Mouse (Mus musculus) heart, adult 2 months (tissue): ENCODE measurements at regions not wholly inside any gene's neighbourhood (a gene's known extent, or its start where the extent isn't known, plus 50 kb on each side); places are given as distances from the start of the nearest gene placed in this dataset.

Experiments
- DNase-seq, 2 experiments: peaks; one replicate each; pipeline ENCODE4 v3.0.0; 2021
- H3K27ac ChIP-seq: fragments of 200-600 bp; 2 replicates; pipeline ENCODE4 v1.8.1; 2022
- H3K27me3 ChIP-seq: fragments of 200-500 bp; 2 replicates; pipeline ENCODE4 v1.6.1; 2012; ENCODE audit warnings: mild to moderate bottlenecking, low read length, inconsistent platforms, mixed read lengths; ENCODE audit not compliant: control insufficient read depth, insufficient read depth
- H3K36me3 ChIP-seq: fragments of 200-500 bp; 2 replicates; pipeline ENCODE4 v1.6.1; 2012; ENCODE audit warnings: low read length, inconsistent platforms; ENCODE audit not compliant: control insufficient read depth, insufficient read depth
- H3K4me1 ChIP-seq: fragments of 200-500 bp; 2 replicates; pipeline ENCODE4 v1.6.1; 2011; ENCODE audit warnings: low read length; ENCODE audit not compliant: control insufficient read depth, insufficient read depth
- H3K4me3 ChIP-seq: fragments of 200-600 bp; 2 replicates; pipeline ENCODE4 v1.8.1; 2022
- H3K79me2 ChIP-seq: fragments of 200-500 bp; replicated peaks from 2 replicates; pipeline ENCODE4 v1.6.1; 2012; ENCODE audit warnings: mild to moderate bottlenecking, inconsistent platforms, low read length, moderate library complexity, mixed read lengths; ENCODE audit not compliant: control insufficient read depth, insufficient read depth
- H3K9ac ChIP-seq: fragments of 200-500 bp; 2 replicates; pipeline ENCODE4 v1.6.1; 2012; ENCODE audit warnings: low read depth, mild to moderate bottlenecking, control low read depth, inconsistent platforms, low read length, mixed read lengths
- CTCF ChIP-seq: fragments of 200-600 bp; IDR thresholded peaks from 2 replicates; pipeline ENCODE4 v1.8.1; 2022; ENCODE audit warnings: antibody characterized with exemption, mild to moderate bottlenecking, moderate library complexity
- EP300 ChIP-seq: fragments of 200-500 bp; IDR thresholded peaks from 2 replicates; pipeline ENCODE4 v1.6.1; 2011; ENCODE audit warnings: low read depth, low read length, control low read depth; ENCODE audit not compliant: insufficient read depth
- POLR2A ChIP-seq: fragments of 200-500 bp; IDR thresholded peaks from 2 replicates; pipeline ENCODE4 v1.6.1; 2011; ENCODE audit warnings: mild to moderate bottlenecking, low read depth, low read length, control low read depth; ENCODE audit not compliant: insufficient read depth
- WGBS: fragments of 180-500 bp; shearing (Covaris S2); methylation state at CpG from one replicate; pipeline ENCODE4 v1.1.7; 2018; 5-methylcytosine and 5-hydroxymethylcytosine counted together
- intact Hi-C: fragments of 180-260 bp; cut with DNase I; formaldehyde crosslinking; loops from one replicate; pipeline ENCODE4 v1.15.1; 2025

DNA sequence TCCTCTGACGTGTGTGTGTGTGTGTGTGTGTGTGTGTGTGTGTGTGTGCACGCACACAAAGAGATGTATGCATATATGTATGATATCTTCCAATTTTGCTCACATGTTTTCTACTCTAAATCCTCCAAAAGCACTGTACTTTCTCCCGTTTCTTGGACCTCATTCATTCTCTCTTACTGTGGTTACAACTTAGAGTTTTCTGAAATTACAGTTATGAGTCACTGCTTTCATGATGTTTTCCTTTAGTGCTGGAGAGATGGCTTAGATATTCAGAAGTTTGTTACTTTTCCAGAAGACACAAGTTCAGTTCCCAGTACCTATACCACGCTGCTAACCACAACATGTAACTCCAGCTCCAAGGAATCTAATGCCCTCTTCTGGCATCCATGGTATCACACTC is 56.5 kb upstream of the Slc35f5 start:
- H3K36me3 ChIP-seq, result no peaks in the 10 kb centered on the region
- H3K27ac ChIP-seq, result no peak overlapping the region
- H3K9ac ChIP-seq, result no peak overlapping the region
- H3K4me1 ChIP-seq, result no peaks in the 10 kb centered on the region
- intact Hi-C loops, result no loop called here
- TF ChIP-seq POLR2A (no peak), EP300 (no peak), CTCF (no peak)
- H3K27me3 ChIP-seq, result no peaks in the 10 kb centered on the region
- no peak overlapping the region for H3K4me3 ChIP-seq
- H3K79me2 ChIP-seq, result no peaks in the 10 kb centered on the region
- WGBS, result 85% methylated on average over 4 of the region's 4 CpGs
- no peak for DNase-seq

DNA sequence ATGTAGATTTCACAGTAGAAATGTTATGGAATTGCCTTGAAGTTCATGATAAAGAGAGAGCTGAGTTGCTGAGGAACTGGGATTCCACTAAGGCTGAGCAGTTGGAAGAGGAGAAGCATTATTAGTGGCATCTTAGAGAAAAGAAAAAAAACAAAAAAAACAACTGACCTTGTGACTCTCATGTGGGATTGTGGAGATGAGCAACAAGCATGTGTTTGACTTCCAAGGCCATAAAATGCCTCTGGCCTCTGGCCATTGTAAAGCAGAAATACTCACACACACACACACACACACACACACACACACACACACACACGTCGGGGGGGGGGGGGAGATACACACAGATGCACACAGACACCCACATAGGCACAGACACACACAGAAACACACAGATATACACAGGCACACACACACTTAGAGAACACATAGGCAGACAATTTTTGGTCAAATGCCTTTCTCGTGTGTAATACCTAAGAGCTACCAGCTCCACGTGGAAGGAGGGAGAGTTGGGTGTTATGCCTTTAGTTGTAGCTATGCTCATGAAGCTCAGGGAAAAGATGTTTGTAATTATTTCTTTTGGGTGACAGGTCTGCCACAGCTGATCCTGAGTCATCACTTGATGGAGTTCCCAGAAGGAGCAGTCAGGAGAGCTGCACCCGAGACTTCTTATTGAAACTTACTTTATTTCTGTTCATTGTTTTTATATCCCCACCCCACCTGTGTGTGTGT is 52.4 kb upstream of the Slc35f5 start:
- H3K27ac ChIP-seq, result no peak overlapping the region
- no peak overlapping the region for H3K4me3 ChIP-seq
- TF ChIP-seq POLR2A (no peak), EP300 (no peak), CTCF (no peak)
- H3K9ac ChIP-seq, result no peak overlapping the region
- H3K4me1 ChIP-seq, result no peaks in the 10 kb centered on the region
- intact Hi-C loops, result no loop called here
- no peaks in the 10 kb centered on the region for H3K36me3 ChIP-seq
- H3K27me3 ChIP-seq, result no peaks in the 10 kb centered on the region
- WGBS, result 73% methylated on average over 5 of the region's 5 CpGs
- H3K79me2 ChIP-seq, result no peaks in the 10 kb centered on the region
- DNase-seq, result no peak

DNA sequence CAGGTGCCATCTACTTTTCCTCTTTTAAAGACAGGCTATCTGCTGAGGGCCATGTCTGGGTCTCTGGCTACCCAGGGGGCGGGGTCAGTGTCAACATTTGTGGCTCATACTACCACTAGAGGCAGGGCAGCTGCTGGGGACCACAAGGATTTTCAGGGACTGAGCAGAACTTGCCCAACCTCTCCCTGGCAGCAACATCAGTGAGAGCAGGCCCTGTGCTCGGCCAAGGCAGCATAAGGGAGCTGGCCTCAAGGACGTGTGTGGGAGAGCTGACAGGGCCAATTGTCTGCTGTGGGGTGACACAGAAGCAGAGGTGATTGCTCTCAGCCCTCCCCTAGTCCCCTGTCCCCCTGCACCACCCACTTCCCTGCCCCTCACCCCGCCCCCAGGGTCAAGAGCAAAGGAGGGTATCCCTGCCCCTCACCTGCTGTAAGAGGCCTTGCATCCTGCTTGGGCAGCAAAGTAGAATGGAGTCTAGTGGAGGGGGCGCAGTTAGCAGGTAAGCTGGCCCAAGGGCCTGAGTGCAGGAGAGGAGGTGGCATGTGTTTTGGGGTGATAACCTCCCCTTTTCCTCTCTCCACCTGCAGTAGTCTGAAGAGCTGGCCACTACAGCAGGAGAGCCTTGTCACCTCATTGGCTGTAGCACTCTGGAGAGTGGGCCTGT is 51.7 kb upstream of the Slc35f5 start:
- no peaks in the 10 kb centered on the region for H3K27me3 ChIP-seq
- peak in 1 of 2 experiments; percentile 20 for DNase-seq
- WGBS, result 70% methylated on average over 4 of the region's 5 CpGs
- H3K79me2 ChIP-seq, result no peaks in the 10 kb centered on the region
- intact Hi-C loops, result no loop called here
- no peaks in the 10 kb centered on the region for H3K4me1 ChIP-seq
- no peak overlapping the region for H3K27ac ChIP-seq
- TF ChIP-seq CTCF (no peak), EP300 (no peak), POLR2A (no peak)
- H3K36me3 ChIP-seq, result no peaks in the 10 kb centered on the region
- no peak overlapping the region for H3K9ac ChIP-seq
- no peak overlapping the region for H3K4me3 ChIP-seq
